Comparison of ENCODE assay signal across 27 mouse cellular contexts in the genomic region with DNA sequence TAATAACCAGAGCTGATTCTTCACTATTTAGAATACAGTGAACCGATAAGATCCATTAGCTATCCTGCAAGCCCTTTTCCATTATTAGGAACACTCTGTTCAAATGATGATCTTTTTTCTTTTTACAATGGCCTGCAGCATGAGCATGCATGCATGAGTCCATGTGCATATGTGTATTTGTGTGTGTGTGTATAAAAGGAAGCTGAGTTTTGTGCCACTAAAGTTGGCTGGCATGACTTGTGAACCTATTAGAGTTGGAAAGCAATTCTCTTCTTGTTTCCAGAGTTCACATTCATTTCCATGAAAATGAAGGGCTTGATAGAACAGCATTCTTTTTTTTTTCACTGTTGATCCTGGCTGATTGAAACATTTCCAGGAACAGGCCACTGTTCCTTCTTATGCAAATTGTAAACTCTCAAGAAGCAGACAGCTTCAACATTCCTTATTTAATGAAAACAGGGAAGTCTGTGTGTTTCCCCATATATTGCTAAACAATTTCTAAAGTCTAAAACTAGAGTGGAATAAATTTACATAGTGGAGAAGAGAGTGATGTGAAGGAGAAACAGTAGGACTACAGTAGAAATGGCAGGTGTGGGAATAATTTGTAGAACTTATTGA.
A peak's percentile ranks its signal among the peaks of the same experiment; 100 is the strongest.
DNase-seq lines count a peak whose midpoint lies in the region; ATAC-seq and TF ChIP-seq lines count a peak whose summit lies in the region.
"Had no signal": no experiment of that assay in that cellular context is flagged by ENCODE, and none has a peak within 500 bp of the region (broad histone marks: within the 10 kb centered on the region; RNA-seq: fewer than 3 reads in every experiment).

No protein-coding gene starts in this region.

- H3K27me3 ChIP-seq in forebrain, embryonic 13.5 days, result no peaks in the 10 kb centered on the region
- no peaks in the 10 kb centered on the region for H3K27me3 ChIP-seq in forebrain, embryonic 12.5 days
- H3K27me3 ChIP-seq in hindbrain, postnatal 0 days (ENCODE audit: insufficient read depth, low read length), result no peaks in the 10 kb centered on the region
- no peaks in the 10 kb centered on the region for H3K27me3 ChIP-seq in hindbrain, embryonic 16.5 days (replicated peaks; ENCODE audit: control insufficient read depth, insufficient read depth, low read length)
- H3K27me3 ChIP-seq: CH12.LX; heart, embryonic 12.5 days; limb, embryonic 12.5 days; liver, embryonic 15.5 days; neural tube, embryonic 13.5 days had no signal

- H3K4me2 ChIP-seq in forebrain, embryonic 13.5 days, result no peak overlapping the region
- no peak overlapping the region for H3K4me2 ChIP-seq in forebrain, embryonic 12.5 days
- H3K4me2 ChIP-seq in hindbrain, postnatal 0 days (ENCODE audit: low read depth, low read length), result no peak overlapping the region
- H3K4me2 ChIP-seq in hindbrain, embryonic 16.5 days (ENCODE audit: low read length), result no peak overlapping the region
- H3K4me2 ChIP-seq: heart, embryonic 12.5 days; limb, embryonic 12.5 days; liver, embryonic 15.5 days; lung, embryonic 14.5 days; neural tube, embryonic 13.5 days had no signal

- peak; percentile 11 for DNase-seq in hindbrain, postnatal 0 days (ENCODE audit: low spot score)
- peak; percentile 38 for DNase-seq in ES-CJ7 (ENCODE audit: low read depth, low spot score)
- peak; percentile 89 for DNase-seq in brain, embryonic 14.5 days (ENCODE audit: low read depth)
- no peak for DNase-seq in kidney, postnatal 25 days
- DNase-seq in layer of hippocampus, postnatal 10 days (ENCODE audit: low spot score in 2 of 2), result no peak
- DNase-seq: adrenal gland, adult 2 months; adrenal gland, postnatal 36 days; cerebellum, adult 8-10 months; cerebellum, postnatal 25 days; gastrocnemius, adult 2 months; gastrocnemius, postnatal 36 days; heart, adult 18-20 months; heart, postnatal 4 days; kidney, adult 9 months; kidney, postnatal 10 days; layer of hippocampus, adult 9-11 months; lung, embryonic 14.5 days had no signal

- WGBS in forebrain, embryonic 13.5 days, result 54% methylated on average over 1 of the region's 1 CpGs
- WGBS in forebrain, embryonic 12.5 days, result 70% methylated on average over 1 of the region's 1 CpGs
- WGBS in hindbrain, postnatal 0 days, result 69% methylated on average over 1 of the region's 1 CpGs
- WGBS in hindbrain, embryonic 16.5 days, result 76% methylated on average over 1 of the region's 1 CpGs

- no peak overlapping the region for H3K4me3 ChIP-seq in forebrain, embryonic 13.5 days
- H3K4me3 ChIP-seq in forebrain, embryonic 12.5 days (replicated peaks), result no peak overlapping the region
- H3K4me3 ChIP-seq in hindbrain, postnatal 0 days (ENCODE audit: low read length), result no peak overlapping the region
- no peak overlapping the region for H3K4me3 ChIP-seq in hindbrain, embryonic 16.5 days (ENCODE audit: low read length)
- H3K4me3 ChIP-seq: gastrocnemius, adult 2 months; heart, embryonic 12.5 days; limb, embryonic 12.5 days; liver, embryonic 15.5 days; neural tube, embryonic 13.5 days had no signal

- TF ChIP-seq POLR2A in brain, embryonic 14.5 days (IDR thresholded peaks at IDR 0.05; ENCODE audit: borderline replicate concordance, extremely low read depth, insufficient read depth, insufficient read length, poor library complexity, severe bottlenecking), result no peak

- TF ChIP-seq CTCF in hindbrain, postnatal 0 days (IDR thresholded peaks at IDR 0.05; ENCODE audit: low read depth), result no peak
- TF ChIP-seq CTCF in brain, embryonic 14.5 days (IDR thresholded peaks at IDR 0.05; ENCODE audit: borderline replicate concordance, extremely low read depth, insufficient read depth, insufficient read length), result no peak

- H3K27ac ChIP-seq in forebrain, embryonic 13.5 days, result no peak overlapping the region
- H3K27ac ChIP-seq in forebrain, embryonic 12.5 days, result no peak overlapping the region
- H3K27ac ChIP-seq in hindbrain, postnatal 0 days, result no peak overlapping the region
- H3K27ac ChIP-seq in hindbrain, embryonic 16.5 days (ENCODE audit: low read depth, low read length), result no peak overlapping the region
- H3K27ac ChIP-seq: gastrocnemius, adult 2 months; limb, embryonic 12.5 days; liver, embryonic 15.5 days; neural tube, embryonic 13.5 days had no signal

- no peaks in the 10 kb centered on the region for H3K4me1 ChIP-seq in forebrain, embryonic 13.5 days
- no peaks in the 10 kb centered on the region for H3K4me1 ChIP-seq in forebrain, embryonic 12.5 days
- H3K4me1 ChIP-seq in hindbrain, postnatal 0 days (ENCODE audit: insufficient read depth, low read length), result no peaks in the 10 kb centered on the region
- no peaks in the 10 kb centered on the region for H3K4me1 ChIP-seq in hindbrain, embryonic 16.5 days (ENCODE audit: control insufficient read depth, insufficient read depth, low read depth, low read length)
- H3K4me1 ChIP-seq: heart, embryonic 12.5 days; limb, embryonic 12.5 days; liver, embryonic 15.5 days; neural tube, embryonic 13.5 days had no signal

- H3K9ac ChIP-seq in forebrain, embryonic 13.5 days, result no peak overlapping the region
- no peak overlapping the region for H3K9ac ChIP-seq in forebrain, embryonic 12.5 days
- no peak overlapping the region for H3K9ac ChIP-seq in hindbrain, postnatal 0 days (replicated peaks; ENCODE audit: low read length)
- no peak overlapping the region for H3K9ac ChIP-seq in hindbrain, embryonic 16.5 days (ENCODE audit: low read depth, low read length)
- H3K9ac ChIP-seq: heart, embryonic 12.5 days; limb, embryonic 12.5 days; liver, embryonic 15.5 days; lung, embryonic 14.5 days; neural tube, embryonic 13.5 days had no signal

- H3K36me3 ChIP-seq in forebrain, embryonic 13.5 days (ENCODE audit: poor library complexity, severe bottlenecking), result no peaks in the 10 kb centered on the region
- no peaks in the 10 kb centered on the region for H3K36me3 ChIP-seq in forebrain, embryonic 12.5 days (replicated peaks)
- no peaks in the 10 kb centered on the region for H3K36me3 ChIP-seq in hindbrain, postnatal 0 days (ENCODE audit: insufficient read depth, low read length)
- no peaks in the 10 kb centered on the region for H3K36me3 ChIP-seq in hindbrain, embryonic 16.5 days (ENCODE audit: control insufficient read depth, insufficient read depth, low read length)
- H3K36me3 ChIP-seq: heart, embryonic 12.5 days; limb, embryonic 12.5 days; liver, embryonic 15.5 days; neural tube, embryonic 13.5 days had no signal

- peak; percentile 87 for ATAC-seq in forebrain, embryonic 13.5 days
- ATAC-seq in forebrain, embryonic 12.5 days (ENCODE audit: low FRiP score), result no peak
- no peak for ATAC-seq in hindbrain, postnatal 0 days
- no peak for ATAC-seq in hindbrain, embryonic 16.5 days
- ATAC-seq: activated CD4-positive, CD25-positive, alpha-beta regulatory T cell, adult 4 months; intestine, postnatal 0 days had no signal

- H3K9me3 ChIP-seq in forebrain, embryonic 13.5 days (replicated peaks), result no peaks in the 10 kb centered on the region
- no peaks in the 10 kb centered on the region for H3K9me3 ChIP-seq in forebrain, embryonic 12.5 days
- H3K9me3 ChIP-seq in hindbrain, postnatal 0 days (ENCODE audit: low read length), result no peaks in the 10 kb centered on the region
- H3K9me3 ChIP-seq in hindbrain, embryonic 16.5 days (ENCODE audit: control insufficient read depth, low read length), result no peaks in the 10 kb centered on the region
- H3K9me3 ChIP-seq: heart, embryonic 12.5 days; limb, embryonic 12.5 days; liver, embryonic 15.5 days; neural tube, embryonic 13.5 days had no signal

Comparison
In these comparisons a context has a peak if more than half of its experiments do, and no peak if none do; other contexts are left out.
1. DNase-seq: peak in hindbrain, postnatal 0 days (single experiment), ES-CJ7 (single experiment) and brain, embryonic 14.5 days (single experiment); none in kidney, postnatal 25 days (0 of 2) and layer of hippocampus, postnatal 10 days (0 of 2).